Mouse (Mus musculus) intestine, embryonic 14.5 days (tissue): ENCODE data around the gene Cdk2ap2. TPM values are rescaled to one million over a fixed set of nuclear protein-coding genes. Genes with fewer than 3 reads are reported as not detected.

Experiments used
- ATAC-seq: fragments of 200-750 bp; cut with Nextera tagmentation; replicated peaks from 2 replicates; pipeline ENCODE4 v1.8.0; 2017; ENCODE audit warnings: low read depth, moderate number of reproducible peaks, moderate TSS enrichment, moderate library complexity; ENCODE audit not compliant: low FRiP score, low TSS enrichment
- DNase-seq: peaks from one replicate; pipeline ENCODE4 v3.0.0-alpha.2; 2018; ENCODE audit warnings: low spot score
- H3K27ac ChIP-seq: fragments of 300-500 bp; sonication (generic); 2 replicates; pipeline ENCODE4 v1.5.1; 2014; ENCODE audit warnings: low read depth, mild to moderate bottlenecking, control low read depth
- H3K27me3 ChIP-seq: fragments of 300-500 bp; sonication (generic); replicated peaks from 2 replicates; pipeline ENCODE4 v1.6.1; 2014; ENCODE audit warnings: low read length, control low read depth; ENCODE audit not compliant: control insufficient read depth, insufficient read depth
- H3K36me3 ChIP-seq: fragments of 300-500 bp; sonication (generic); 2 replicates; pipeline ENCODE4 v1.6.1; 2014; ENCODE audit warnings: low read length, control low read depth; ENCODE audit not compliant: control insufficient read depth, insufficient read depth
- H3K4me1 ChIP-seq: fragments of 300-500 bp; sonication (generic); replicated peaks from 2 replicates; pipeline ENCODE4 v1.6.1; 2014; ENCODE audit warnings: low read length, control low read depth, mixed read lengths; ENCODE audit not compliant: control insufficient read depth, insufficient read depth
- H3K4me2 ChIP-seq: fragments of 300-500 bp; sonication (generic); 2 replicates; pipeline ENCODE4 v1.6.1; 2014; ENCODE audit warnings: low read length
- H3K4me3 ChIP-seq: fragments of 300-500 bp; sonication (generic); 2 replicates; pipeline ENCODE4 v1.5.1; 2014; ENCODE audit warnings: low read depth, low read length, control low read depth, mixed read lengths
- H3K9ac ChIP-seq: fragments of 300-500 bp; sonication (generic); 2 replicates; pipeline ENCODE4 v1.6.1; 2014; ENCODE audit warnings: mild to moderate bottlenecking, low read length
- H3K9me3 ChIP-seq: fragments of 300-500 bp; sonication (generic); 2 replicates; pipeline ENCODE4 v1.6.1; 2016; ENCODE audit warnings: low read length, control low read depth; ENCODE audit not compliant: control insufficient read depth
- WGBS: fragments of 180-500 bp; shearing (Covaris S2); extraction: QIAGEN DNeasy Blood & Tissue Kit; methylation state at CpG from one replicate; pipeline ENCODE4 v1.1.7; 2014; 5-methylcytosine and 5-hydroxymethylcytosine counted together
- polyA plus RNA-seq: library from polyadenylated mRNA; unstranded; fragments of >200 nt; fragmentation: Nextera tagmentation; extraction: Ambion mirVana; gene quantifications from 2 replicates; pipeline ENCODE4 v1.2.1, GENCODE M21; 2014

The Cdk2ap2 gene
- polyA plus RNA-seq, 1 experiment from 2014 or later = 103 TPM

DNA sequence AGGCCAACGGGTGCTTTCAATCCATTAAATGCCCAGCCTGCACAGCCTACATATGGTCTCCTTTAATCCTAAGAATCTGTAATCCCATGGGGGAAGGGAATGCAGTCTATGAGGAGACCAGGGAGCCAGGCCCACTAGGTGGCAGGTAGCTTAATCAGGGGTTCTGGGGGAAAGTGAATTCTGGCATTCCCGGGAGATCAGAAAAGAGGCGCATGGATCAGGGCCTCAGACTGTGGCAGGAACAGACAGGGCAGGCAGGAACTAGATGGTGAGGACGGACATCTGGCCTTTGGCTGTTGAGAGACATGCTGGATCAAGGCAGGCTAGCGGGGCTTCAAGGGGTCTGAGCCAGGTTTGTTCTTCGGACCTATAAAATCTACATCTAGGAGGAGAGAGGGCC lies 4.5 kb downstream of the Cdk2ap2 start:
- Histone ChIP-seq H3K27ac (no peak overlapping the region), H3K36me3 (no peaks in the 10 kb centered on the region), H3K4me2 (0 out of 2 replicates have a peak overlapping the region, but pooled peaks have one; percentile 90), H3K4me1 (peaks cover 26% of the 10 kb centered on the region), H3K27me3 (peaks cover 23% of the 10 kb centered on the region), H3K9ac (no peak overlapping the region), H3K4me3 (no peak overlapping the region), H3K9me3 (no peaks in the 10 kb centered on the region)
- DNase-seq = no peak
- no peak for ATAC-seq
- WGBS = 69% methylated on average over 6 of the region's 6 CpGs

GRCm38 (mm10) chr19:4102049-4102448 lies 5.1 kb downstream of the Cdk2ap2 start:
- Histone ChIP-seq H3K4me2 (no peak overlapping the region), H3K36me3 (no peaks in the 10 kb centered on the region), H3K4me1 (peaks cover 24% of the 10 kb centered on the region; the same call in 1 of the 2 replicates), H3K9me3 (no peaks in the 10 kb centered on the region), H3K27me3 (peaks cover 23% of the 10 kb centered on the region), H3K27ac (no peak overlapping the region), H3K4me3 (no peak overlapping the region), H3K9ac (no peak overlapping the region)
- 86% methylated on average over 2 of the region's 2 CpGs for WGBS
- no peak for ATAC-seq
- DNase-seq = no peak

DNA sequence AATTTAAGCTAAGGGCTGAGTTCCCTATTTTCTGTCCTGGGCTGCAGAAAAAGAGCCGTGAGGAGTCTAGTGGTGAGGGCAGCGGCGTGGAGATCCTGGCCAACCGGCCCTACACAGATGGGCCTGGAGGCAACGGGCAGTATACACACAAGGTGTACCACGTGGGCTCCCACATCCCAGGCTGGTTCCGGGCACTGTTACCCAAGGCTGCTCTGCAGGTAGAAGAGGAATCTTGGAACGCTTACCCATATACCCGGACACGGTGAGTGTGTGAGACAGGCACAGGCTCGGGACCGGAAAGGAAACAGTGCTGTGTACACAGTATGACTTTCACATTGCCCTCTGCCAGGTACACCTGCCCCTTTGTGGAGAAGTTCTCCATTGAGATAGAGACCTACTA lies 5.6 kb downstream of the Cdk2ap2 start:
- H3K4me3 ChIP-seq = no peak overlapping the region
- 92% methylated on average over 12 of the region's 12 CpGs for WGBS
- ATAC-seq (no peak), DNase-seq (no peak)
- H3K27ac ChIP-seq = no peak overlapping the region
- no peak overlapping the region for H3K9ac ChIP-seq
- peaks cover 23% of the 10 kb centered on the region for H3K27me3 ChIP-seq
- no peak overlapping the region for H3K4me2 ChIP-seq
- peaks cover 24% of the 10 kb centered on the region; the same call in 1 of the 2 replicates for H3K4me1 ChIP-seq
- no peaks in the 10 kb centered on the region for H3K36me3 ChIP-seq
- no peaks in the 10 kb centered on the region for H3K9me3 ChIP-seq

DNA sequence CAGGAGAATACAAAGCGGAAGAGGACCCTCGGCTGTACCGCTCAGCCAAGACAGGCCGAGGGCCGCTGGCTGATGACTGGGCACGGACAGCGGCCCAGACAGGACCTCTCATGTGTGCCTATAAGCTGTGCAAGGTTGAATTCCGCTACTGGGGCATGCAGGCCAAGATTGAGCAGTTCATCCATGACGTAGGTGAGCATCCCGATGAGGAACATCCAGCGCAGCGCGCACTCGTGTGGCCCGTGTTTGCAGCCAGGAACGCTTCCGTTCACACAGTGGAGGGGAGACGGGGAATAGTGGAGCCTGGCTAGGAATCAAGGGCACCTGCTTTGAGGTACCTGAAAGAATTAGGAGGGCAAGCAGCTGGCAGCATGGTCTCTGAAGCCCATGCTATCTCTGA lies 6.3 kb downstream of the Cdk2ap2 start:
- Histone ChIP-seq H3K9ac (no peak overlapping the region), H3K4me3 (no peak overlapping the region), H3K36me3 (no peaks in the 10 kb centered on the region), H3K4me1 (peaks cover 20% of the 10 kb centered on the region; the same call in 1 of the 2 replicates), H3K27me3 (peaks cover 23% of the 10 kb centered on the region), H3K4me2 (no peak overlapping the region), H3K27ac (no peak overlapping the region), H3K9me3 (no peaks in the 10 kb centered on the region)
- ATAC-seq (no peak), DNase-seq (no peak)
- WGBS = 95% methylated on average over 18 of the region's 18 CpGs

DNA sequence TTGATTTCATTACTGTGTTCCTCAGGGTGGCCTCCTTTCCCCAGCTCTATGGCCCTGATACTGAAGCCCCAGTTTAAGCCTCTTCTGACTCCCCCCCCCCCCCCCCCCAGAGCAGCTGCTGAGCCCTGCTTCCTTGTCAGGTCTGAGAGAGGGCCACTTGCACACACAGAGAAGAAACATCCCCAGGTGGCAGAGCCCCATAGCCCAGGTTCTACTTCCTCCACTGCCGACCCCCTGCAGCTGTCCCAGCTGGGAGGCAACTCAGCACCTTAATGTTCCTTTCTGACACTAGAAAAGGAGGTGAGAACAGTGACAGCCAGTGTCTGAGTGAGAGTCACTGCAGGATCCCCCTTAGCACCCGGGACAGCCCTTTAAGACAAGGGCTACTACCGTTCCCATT lies 6.8 kb downstream of the Cdk2ap2 start:
- Histone ChIP-seq H3K9ac (no peak overlapping the region), H3K27me3 (peaks cover 23% of the 10 kb centered on the region), H3K4me2 (no peak overlapping the region), H3K4me1 (peaks cover 16% of the 10 kb centered on the region; the same call in 1 of the 2 replicates), H3K9me3 (no peaks in the 10 kb centered on the region), H3K4me3 (no peak overlapping the region), H3K27ac (no peak overlapping the region), H3K36me3 (no peaks in the 10 kb centered on the region)
- ATAC-seq = no peak
- DNase-seq = no peak
- 68% methylated on average over 3 of the region's 3 CpGs for WGBS

GRCm38 (mm10) chr19:4104675-4105194 lies 7.8 kb downstream of the Cdk2ap2 start:
- Histone ChIP-seq H3K36me3 (no peaks in the 10 kb centered on the region), H3K27me3 (peaks cover 23% of the 10 kb centered on the region), H3K4me3 (no peak overlapping the region), H3K4me1 (peaks cover 11% of the 10 kb centered on the region; the same call in 1 of the 2 replicates), H3K4me2 (no peak overlapping the region), H3K9ac (no peak overlapping the region), H3K27ac (no peak overlapping the region), H3K9me3 (no peaks in the 10 kb centered on the region)
- ATAC-seq = no peak
- DNase-seq = no peak
- WGBS = 94% methylated on average over 16 of the region's 16 CpGs

DNA sequence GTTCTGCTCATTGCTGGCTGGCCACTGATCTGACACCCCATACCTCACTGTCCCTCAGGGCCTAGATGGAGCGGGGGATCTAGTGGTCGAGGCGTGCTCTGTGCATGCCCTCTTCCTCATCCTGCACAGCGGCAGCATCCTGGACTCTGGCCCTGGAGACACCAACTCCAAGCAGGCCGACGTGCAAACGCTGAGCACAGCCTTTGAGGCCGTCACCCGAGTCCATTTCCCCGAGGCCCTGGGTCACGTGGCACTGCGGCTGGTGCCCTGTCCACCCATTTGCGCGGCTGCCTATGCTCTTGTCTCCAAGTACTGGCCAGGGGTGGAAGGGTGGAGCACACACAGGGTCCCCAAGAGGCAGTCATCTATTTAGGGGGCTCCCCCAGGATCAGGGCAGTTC lies 9.7 kb downstream of the Cdk2ap2 start:
- DNase-seq (no peak), ATAC-seq (no peak)
- 90% methylated on average over 14 of the region's 14 CpGs for WGBS
- Histone ChIP-seq H3K4me2 (no peak overlapping the region), H3K27me3 (peaks cover 9% of the 10 kb centered on the region), H3K4me1 (no peaks in the 10 kb centered on the region), H3K9ac (no peak overlapping the region), H3K4me3 (no peak overlapping the region), H3K9me3 (no peaks in the 10 kb centered on the region), H3K36me3 (peaks cover 4% of the 10 kb centered on the region; the same call in 1 of the 2 replicates), H3K27ac (no peak overlapping the region)

GRCm38 (mm10) chr19:4108535-4108934 lies 11.6 kb downstream of the Cdk2ap2 start:
- 88% methylated on average over 9 of the region's 9 CpGs for whole genome bisulfite sequencing
- H3K9ac ChIP-seq = no peak overlapping the region

More at GRCm38 (mm10) chr19:4108535-4108934, 11.6 kb downstream of the Cdk2ap2 start:
- H3K4me2 ChIP-seq = no peak overlapping the region
- H3K27ac ChIP-seq = no peak overlapping the region
- H3K9me3 ChIP-seq = no peaks in the 10 kb centered on the region
- no peak for DNase-seq
- no peak for ATAC-seq
- H3K36me3 ChIP-seq = peaks cover 22% of the 10 kb centered on the region
- peaks cover 4% of the 10 kb centered on the region; the same call in 1 of the 2 replicates for H3K4me1 ChIP-seq
- no peak overlapping the region for H3K4me3 ChIP-seq
- H3K27me3 ChIP-seq = no peaks in the 10 kb centered on the region
